Mouse (Mus musculus) heart, postnatal 0 days (tissue): ENCODE measurements at regions not wholly inside any gene's neighbourhood (a gene's known extent, or its start where the extent isn't known, plus 50 kb on each side); places are given as distances from the start of the nearest gene placed in this dataset.

ENCODE experiments used
- ATAC-seq: fragments of 200-750 bp; cut with Nextera tagmentation; 2 replicates; pipeline ENCODE4 v1.8.0; 2017; ENCODE audit warnings: low read depth, moderate number of reproducible peaks, moderate library complexity; ENCODE audit not compliant: insufficient read depth
- DNase-seq: peaks from one replicate; pipeline ENCODE4 v3.0.0-alpha.2; 2016; ENCODE audit warnings: low spot score
- H3K27ac ChIP-seq: fragments of 300-500 bp; sonication (generic); 2 replicates; pipeline ENCODE4 v1.5.1; 2014; ENCODE audit warnings: low read depth, mild to moderate bottlenecking
- H3K27me3 ChIP-seq: fragments of 300-500 bp; sonication (generic); 2 replicates; pipeline ENCODE4 v1.6.1; 2014; ENCODE audit warnings: low read length, mixed read lengths; ENCODE audit not compliant: control insufficient read depth, insufficient read depth
- H3K36me3 ChIP-seq: fragments of 300-500 bp; sonication (generic); replicated peaks from 2 replicates; pipeline ENCODE4 v1.6.1; 2014; ENCODE audit warnings: low read length, mixed read lengths; ENCODE audit not compliant: control insufficient read depth, insufficient read depth
- H3K4me1 ChIP-seq: fragments of 300-500 bp; sonication (generic); 2 replicates; pipeline ENCODE4 v1.6.1; 2014; ENCODE audit warnings: antibody characterized with exemption; ENCODE audit not compliant: control insufficient read depth, insufficient read depth
- H3K4me2 ChIP-seq: fragments of 300-500 bp; sonication (generic); 2 replicates; pipeline ENCODE4 v1.6.1; 2014; ENCODE audit warnings: low read depth, mild to moderate bottlenecking, low read length, moderate library complexity
- H3K4me3 ChIP-seq: fragments of 300-500 bp; sonication (generic); 2 replicates; pipeline ENCODE4 v1.5.1; 2014; ENCODE audit warnings: low read depth, low read length
- H3K9ac ChIP-seq: fragments of 300-500 bp; sonication (generic); replicated peaks from 2 replicates; pipeline ENCODE4 v1.6.1; 2014; ENCODE audit warnings: low read depth, low read length, mixed read lengths
- H3K9me3 ChIP-seq: fragments of 300-500 bp; sonication (generic); replicated peaks from 2 replicates; pipeline ENCODE4 v1.6.1; 2016; ENCODE audit warnings: low read length; ENCODE audit not compliant: control insufficient read depth
- CTCF ChIP-seq: IDR thresholded peaks from 2 replicates; pipeline ENCODE4 v1.5.1; 2016; ENCODE audit warnings: antibody characterized with exemption, control low read depth, low read depth
- EP300 ChIP-seq: IDR thresholded peaks from 2 replicates; pipeline ENCODE4 v1.6.1; 2016; ENCODE audit warnings: antibody characterized with exemption, low read depth
- WGBS: fragments of 180-500 bp; shearing (Covaris S2); extraction: QIAGEN DNeasy Blood & Tissue Kit; methylation state at CpG from one replicate; pipeline ENCODE4 v1.1.7; 2014; 5-methylcytosine and 5-hydroxymethylcytosine counted together

DNA sequence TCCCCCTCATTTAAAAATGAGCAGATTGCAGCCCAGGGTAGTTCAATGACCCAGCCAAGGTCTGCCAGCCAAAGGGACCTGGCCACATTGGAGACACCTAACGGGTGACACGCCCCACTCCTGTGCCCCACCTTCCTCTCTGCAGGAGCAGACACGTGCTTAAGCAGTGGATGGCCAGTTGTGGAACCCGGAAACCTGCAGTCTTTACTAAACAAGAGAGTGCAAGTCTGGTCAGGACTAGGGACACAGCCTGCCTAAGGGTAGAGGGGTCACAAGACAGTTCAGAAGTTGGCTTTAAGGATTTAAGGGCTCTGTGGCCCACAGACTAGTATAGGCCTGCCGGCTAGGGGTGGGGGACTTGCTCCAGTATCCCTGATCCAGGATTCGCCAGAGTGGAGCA lies 179.2 kb upstream of the Gm4791 start:
- H3K27me3 ChIP-seq = peaks cover 10% of the 10 kb centered on the region; the same call in 1 of the 2 replicates
- no peak overlapping the region for H3K27ac ChIP-seq
- H3K4me1 ChIP-seq = no peaks in the 10 kb centered on the region
- WGBS = 37% methylated on average over 6 of the region's 6 CpGs
- no peak overlapping the region for H3K4me3 ChIP-seq
- no peak for TF ChIP-seq CTCF
- TF ChIP-seq EP300 = no peak
- no peaks in the 10 kb centered on the region for H3K36me3 ChIP-seq
- DNase-seq (no peak), ATAC-seq (no peak)
- H3K9ac ChIP-seq = no peak overlapping the region
- no peaks in the 10 kb centered on the region for H3K9me3 ChIP-seq
- no peak overlapping the region for H3K4me2 ChIP-seq

DNA sequence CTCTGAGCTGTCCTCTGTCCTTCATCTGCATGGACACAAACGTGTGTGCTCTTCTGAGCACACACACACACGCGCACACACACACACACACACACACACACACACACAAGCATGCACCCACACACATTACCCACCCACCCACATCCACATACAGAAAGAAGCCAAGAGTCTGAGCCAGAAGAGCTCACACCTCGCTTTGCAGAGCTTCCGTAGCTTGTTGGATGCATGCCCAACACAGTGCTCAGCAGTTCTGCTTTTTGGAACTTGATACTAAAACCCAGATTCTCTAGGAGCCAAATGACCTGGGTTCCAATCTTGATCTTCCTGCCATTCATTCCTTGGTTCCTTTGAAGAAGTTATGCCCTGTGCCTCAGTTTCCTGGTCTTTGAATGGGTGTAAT lies 182.4 kb upstream of the Gm4791 start:
- no peak overlapping the region for H3K4me2 ChIP-seq
- peaks cover 28% of the 10 kb centered on the region; the same call in 1 of the 2 replicates for H3K27me3 ChIP-seq
- DNase-seq (no peak), ATAC-seq (no peak)
- H3K9me3 ChIP-seq = no peaks in the 10 kb centered on the region
- no peak overlapping the region for H3K27ac ChIP-seq
- H3K36me3 ChIP-seq = no peaks in the 10 kb centered on the region
- TF ChIP-seq CTCF = no peak
- no peak for TF ChIP-seq EP300
- WGBS = 58% methylated on average over 5 of the region's 5 CpGs
- no peak overlapping the region for H3K9ac ChIP-seq
- H3K4me1 ChIP-seq = no peaks in the 10 kb centered on the region
- no peak overlapping the region for H3K4me3 ChIP-seq

GRCm38 (mm10) chr9:46814478-46815241 lies 183.9 kb upstream of the Gm4791 start:
- Histone ChIP-seq H3K27ac (no peak overlapping the region), H3K4me1 (no peaks in the 10 kb centered on the region), H3K4me2 (peak overlapping the region; percentile 56), H3K9me3 (no peaks in the 10 kb centered on the region), H3K36me3 (no peaks in the 10 kb centered on the region), H3K4me3 (peak overlapping the region; percentile 32), H3K9ac (no peak overlapping the region), H3K27me3 (peaks cover 28% of the 10 kb centered on the region; the same call in 1 of the 2 replicates)
- ATAC-seq (no peak), DNase-seq (peak; percentile 62)
- TF ChIP-seq EP300 (no peak), CTCF (peak; percentile 65)
- 15% methylated on average over 22 of the region's 22 CpGs for whole genome bisulfite sequencing

GRCm38 (mm10) chr9:46810266-46810665 lies 188.3 kb upstream of the Gm4791 start:
- Histone ChIP-seq H3K36me3 (no peaks in the 10 kb centered on the region), H3K4me3 (no peak overlapping the region), H3K9ac (no peak overlapping the region), H3K4me2 (no peak overlapping the region), H3K4me1 (no peaks in the 10 kb centered on the region), H3K27me3 (peaks cover 23% of the 10 kb centered on the region; the same call in 1 of the 2 replicates), H3K9me3 (no peaks in the 10 kb centered on the region), H3K27ac (no peak overlapping the region)
- 75% methylated on average over 7 of the region's 7 CpGs for WGBS
- no peak for DNase-seq
- TF ChIP-seq EP300 (no peak), CTCF (no peak)
- no peak for ATAC-seq

- H3K9me3 ChIP-seq = no peaks in the 10 kb centered on the region
- H3K4me2 ChIP-seq = no peak overlapping the region
- 61% methylated on average over 11 of the region's 11 CpGs for WGBS
- ATAC-seq (no peak), DNase-seq (no peak)
- H3K27ac ChIP-seq = no peak overlapping the region
- no peak for TF ChIP-seq CTCF
- TF ChIP-seq EP300 = no peak
- no peaks in the 10 kb centered on the region for H3K36me3 ChIP-seq
- H3K27me3 ChIP-seq = no peaks in the 10 kb centered on the region
- H3K9ac ChIP-seq = no peak overlapping the region
- H3K4me1 ChIP-seq = no peaks in the 10 kb centered on the region
- H3K4me3 ChIP-seq = no peak overlapping the region
Measured at GRCm38 (mm10) chr9:46795446-46795845, 203.1 kb upstream of the Gm4791 start.

GRCm38 (mm10) chr9:46789036-46789435 lies 209.5 kb upstream of the Gm4791 start:
- no peaks in the 10 kb centered on the region for H3K36me3 ChIP-seq
- no peak for DNase-seq
- no peak overlapping the region for H3K9ac ChIP-seq
- H3K9me3 ChIP-seq = no peaks in the 10 kb centered on the region
- WGBS = 70% methylated on average over 10 of the region's 10 CpGs
- no peaks in the 10 kb centered on the region for H3K4me1 ChIP-seq
- TF ChIP-seq CTCF = no peak
- TF ChIP-seq EP300 = no peak
- H3K27ac ChIP-seq = no peak overlapping the region
- H3K27me3 ChIP-seq = no peaks in the 10 kb centered on the region
- no peak overlapping the region for H3K4me2 ChIP-seq
- no peak for ATAC-seq
- no peak overlapping the region for H3K4me3 ChIP-seq
